Mouse (Mus musculus): ENCODE measurements around the gene Oaz2. TPM values are rescaled to one million over a fixed set of nuclear protein-coding genes. Genes with fewer than 3 reads are reported as not detected.

Gene Oaz2
- polyA plus RNA-seq, 1 experiment = 13.6 TPM

GRCm38 (mm10) chr9:65630631-65631353 is 37.0 kb upstream of the Oaz2 start:
- no peak for TF ChIP-seq GATA1 (IDR thresholded peaks at IDR 0.05; ENCODE audit: low read length)
- TF ChIP-seq TAL1 (IDR thresholded peaks at IDR 0.05; ENCODE audit: low read length) = no peak
- peaks cover 84% of the 10 kb centered on the region for H3K27me3 ChIP-seq (ENCODE audit: control insufficient read depth)
- H3K4me3 ChIP-seq (replicated peaks) = peak overlapping the region; percentile 58
- peaks cover 11% of the 10 kb centered on the region; the same call in 1 of the 2 replicates for H3K9me3 ChIP-seq (ENCODE audit: control insufficient read depth, low read length)
- no peaks in the 10 kb centered on the region for H3K36me3 ChIP-seq (ENCODE audit: control insufficient read depth)
- peaks cover 16% of the 10 kb centered on the region for H3K4me1 ChIP-seq (ENCODE audit: control insufficient read depth)

GRCm38 (mm10) chr9:65631354-65632021 is 36.3 kb upstream of the Oaz2 start:
- TF ChIP-seq GATA1 (IDR thresholded peaks at IDR 0.05; ENCODE audit: low read length) (no peak), TAL1 (IDR thresholded peaks at IDR 0.05; ENCODE audit: low read length) (no peak)
- H3K4me1 ChIP-seq (ENCODE audit: control insufficient read depth) = peaks cover 16% of the 10 kb centered on the region
- H3K36me3 ChIP-seq (ENCODE audit: control insufficient read depth) = no peaks in the 10 kb centered on the region
- H3K9me3 ChIP-seq (ENCODE audit: control insufficient read depth, low read length) = peaks cover 11% of the 10 kb centered on the region; the same call in 1 of the 2 replicates
- peaks cover 77% of the 10 kb centered on the region for H3K27me3 ChIP-seq (ENCODE audit: control insufficient read depth)
- H3K4me3 ChIP-seq (replicated peaks) = peak overlapping the region; percentile 58

DNA sequence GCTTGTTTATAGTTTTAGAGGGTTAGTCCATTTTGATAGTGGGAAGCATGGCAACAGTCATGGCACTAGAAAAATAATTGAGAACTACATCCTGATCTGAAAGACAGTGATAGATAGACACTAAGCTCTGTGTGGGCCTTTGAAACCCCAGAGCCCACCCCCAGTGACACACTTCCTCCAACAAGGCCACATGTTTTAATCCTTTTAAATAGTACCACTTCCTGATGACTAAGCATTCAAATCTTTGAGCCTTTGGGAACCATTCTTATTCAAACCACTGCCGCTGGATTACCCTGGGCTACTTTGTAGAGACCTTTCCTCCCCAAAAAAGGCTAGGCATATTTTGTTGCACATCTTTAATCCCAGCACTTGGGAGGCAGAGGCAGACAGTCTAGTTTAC is 32.0 kb upstream of the Oaz2 start:
- no peaks in the 10 kb centered on the region for H3K36me3 ChIP-seq (ENCODE audit: control insufficient read depth)
- peaks cover 41% of the 10 kb centered on the region for H3K27me3 ChIP-seq (ENCODE audit: control insufficient read depth)
- TF ChIP-seq GATA1 (IDR thresholded peaks at IDR 0.05; ENCODE audit: low read length) (no peak), TAL1 (IDR thresholded peaks at IDR 0.05; ENCODE audit: low read length) (no peak)
- H3K9me3 ChIP-seq (ENCODE audit: control insufficient read depth, low read length) = peaks cover 4% of the 10 kb centered on the region; the same call in 1 of the 2 replicates
- peaks cover 3% of the 10 kb centered on the region for H3K4me1 ChIP-seq (ENCODE audit: control insufficient read depth)
- no peak overlapping the region for H3K4me3 ChIP-seq (replicated peaks)

GRCm38 (mm10) chr9:65636926-65637325 is 30.9 kb upstream of the Oaz2 start:
- H3K4me1 ChIP-seq (ENCODE audit: control insufficient read depth) = no peaks in the 10 kb centered on the region
- peaks cover 33% of the 10 kb centered on the region for H3K27me3 ChIP-seq (ENCODE audit: control insufficient read depth)
- H3K36me3 ChIP-seq (ENCODE audit: control insufficient read depth) = no peaks in the 10 kb centered on the region
- H3K9me3 ChIP-seq (ENCODE audit: control insufficient read depth, low read length) = no peaks in the 10 kb centered on the region
- H3K4me3 ChIP-seq (replicated peaks) = no peak overlapping the region
- TF ChIP-seq GATA1 (IDR thresholded peaks at IDR 0.05; ENCODE audit: low read length) = no peak
- no peak for TF ChIP-seq TAL1 (IDR thresholded peaks at IDR 0.05; ENCODE audit: low read length)

DNA sequence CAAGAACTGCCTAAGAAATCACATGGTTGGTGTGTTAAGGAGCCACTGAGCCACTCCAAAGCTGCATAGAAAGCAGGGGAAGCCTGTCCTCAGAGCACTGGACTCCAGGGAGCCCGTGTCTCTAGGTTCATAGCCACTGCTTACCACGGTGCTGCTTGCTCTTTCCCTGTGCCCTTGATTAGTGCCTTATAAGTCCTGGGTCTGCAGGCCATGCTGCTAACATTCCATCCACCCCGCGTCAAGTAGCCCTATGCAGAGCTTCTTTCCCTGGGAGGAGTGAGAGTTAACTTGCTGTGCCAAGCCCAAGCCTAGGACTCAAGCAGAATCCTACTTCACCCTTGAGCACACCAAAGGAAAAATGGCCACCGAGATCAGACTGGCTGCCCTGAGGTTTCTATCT is 28.7 kb upstream of the Oaz2 start:
- Histone ChIP-seq H3K4me3 (replicated peaks) (no peak overlapping the region), H3K4me1 (ENCODE audit: control insufficient read depth) (no peaks in the 10 kb centered on the region), H3K36me3 (ENCODE audit: control insufficient read depth) (no peaks in the 10 kb centered on the region), H3K9me3 (ENCODE audit: control insufficient read depth, low read length) (no peaks in the 10 kb centered on the region), H3K27me3 (ENCODE audit: control insufficient read depth) (peaks cover 11% of the 10 kb centered on the region)
- TF ChIP-seq GATA1 (IDR thresholded peaks at IDR 0.05; ENCODE audit: low read length) (no peak), TAL1 (IDR thresholded peaks at IDR 0.05; ENCODE audit: low read length) (no peak)

DNA sequence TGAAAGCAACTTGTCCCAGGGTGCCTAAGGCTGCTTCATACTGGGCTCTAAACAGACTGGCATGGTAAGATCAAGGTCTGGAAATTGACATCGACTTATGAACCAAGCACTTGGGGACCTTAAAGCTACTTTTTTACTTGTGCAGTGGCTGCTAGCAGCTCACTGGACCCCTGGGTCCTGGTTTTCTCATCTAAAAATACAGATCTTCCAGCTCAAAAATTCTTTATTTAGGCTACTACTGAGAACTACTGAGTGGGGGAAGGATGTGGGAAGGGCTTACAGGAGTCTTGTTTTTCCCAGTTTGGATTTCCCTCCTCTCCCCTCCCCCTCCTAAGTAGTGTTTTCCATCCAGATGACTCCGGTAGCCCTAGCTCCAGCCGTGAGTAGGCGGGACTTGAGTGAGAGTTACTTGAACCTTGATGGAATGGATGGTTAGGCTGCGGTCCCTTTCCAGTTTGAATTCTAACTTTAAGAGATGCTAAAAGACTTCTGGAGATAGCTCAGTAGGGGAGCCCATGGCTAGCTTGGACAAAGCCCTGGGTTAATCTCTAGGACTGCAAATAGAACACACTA is 26.9 kb upstream of the Oaz2 start:
- peaks cover 9% of the 10 kb centered on the region for H3K27me3 ChIP-seq (ENCODE audit: control insufficient read depth)
- no peaks in the 10 kb centered on the region for H3K36me3 ChIP-seq (ENCODE audit: control insufficient read depth)
- no peaks in the 10 kb centered on the region for H3K4me1 ChIP-seq (ENCODE audit: control insufficient read depth)
- TF ChIP-seq TAL1 (IDR thresholded peaks at IDR 0.05; ENCODE audit: low read length) (no peak), GATA1 (IDR thresholded peaks at IDR 0.05; ENCODE audit: low read length) (no peak)
- no peak overlapping the region for H3K4me3 ChIP-seq (replicated peaks)
- no peaks in the 10 kb centered on the region for H3K9me3 ChIP-seq (ENCODE audit: control insufficient read depth, low read length)

DNA sequence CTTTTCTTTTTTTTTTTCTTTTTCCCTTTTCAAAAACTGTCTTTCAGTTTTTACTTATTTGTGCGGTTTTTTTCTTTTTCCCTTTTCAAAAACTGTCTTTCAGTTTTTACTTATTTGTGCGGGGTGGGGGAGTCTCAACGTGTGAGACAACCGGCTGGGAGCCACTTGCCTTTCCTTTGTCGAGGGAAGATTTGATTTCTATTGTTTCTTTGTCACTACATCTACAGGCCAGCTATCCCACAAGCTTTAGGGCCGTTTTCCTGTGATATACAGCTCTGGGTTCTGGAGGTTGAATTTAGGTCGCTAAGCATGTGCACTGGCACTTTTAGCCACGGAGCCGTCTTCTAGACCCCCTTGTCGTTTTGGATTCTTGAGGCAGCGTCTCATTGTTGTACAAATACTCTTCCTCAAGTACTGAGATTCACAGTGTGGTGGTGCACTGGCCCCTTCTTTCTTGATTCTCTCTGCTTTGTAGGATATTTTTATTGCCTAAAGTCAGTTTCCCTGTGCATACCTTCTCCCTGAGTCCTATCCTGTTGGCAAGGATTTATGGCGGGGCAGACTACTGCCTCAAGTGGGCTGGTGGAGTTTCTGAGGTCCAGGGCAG is 26.3 kb upstream of the Oaz2 start:
- H3K9me3 ChIP-seq (ENCODE audit: control insufficient read depth, low read length) = no peaks in the 10 kb centered on the region
- no peak overlapping the region for H3K4me3 ChIP-seq (replicated peaks)
- H3K36me3 ChIP-seq (ENCODE audit: control insufficient read depth) = no peaks in the 10 kb centered on the region
- no peak for TF ChIP-seq GATA1 (IDR thresholded peaks at IDR 0.05; ENCODE audit: low read length)
- TF ChIP-seq TAL1 (IDR thresholded peaks at IDR 0.05; ENCODE audit: low read length) = no peak
- H3K27me3 ChIP-seq (ENCODE audit: control insufficient read depth) = peaks cover 9% of the 10 kb centered on the region
- no peaks in the 10 kb centered on the region for H3K4me1 ChIP-seq (ENCODE audit: control insufficient read depth)

DNA sequence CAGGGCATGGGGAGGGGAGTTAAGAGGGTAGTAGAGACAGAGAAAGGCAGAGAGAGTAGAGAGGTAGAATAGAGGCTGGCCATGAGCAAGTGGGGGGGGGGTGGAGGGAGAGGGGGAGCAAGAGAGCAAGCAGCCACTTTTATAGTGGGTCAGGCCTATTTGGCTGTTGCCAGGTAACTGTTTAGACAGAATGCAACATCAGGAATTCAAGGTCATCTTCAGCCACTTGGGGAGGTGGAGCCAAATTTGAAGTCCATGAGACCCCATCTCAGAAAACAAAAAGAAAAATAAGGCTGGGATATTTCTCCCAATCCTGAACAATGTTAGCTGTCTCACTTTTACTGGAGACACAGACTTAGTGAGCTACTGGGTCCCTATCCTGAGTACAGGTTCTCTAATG is 25.3 kb upstream of the Oaz2 start:
- Histone ChIP-seq H3K36me3 (ENCODE audit: control insufficient read depth) (no peaks in the 10 kb centered on the region), H3K27me3 (ENCODE audit: control insufficient read depth) (peaks cover 9% of the 10 kb centered on the region), H3K4me3 (replicated peaks) (no peak overlapping the region), H3K4me1 (ENCODE audit: control insufficient read depth) (no peaks in the 10 kb centered on the region), H3K9me3 (ENCODE audit: control insufficient read depth, low read length) (no peaks in the 10 kb centered on the region)
- TF ChIP-seq GATA1 (IDR thresholded peaks at IDR 0.05; ENCODE audit: low read length) = no peak
- no peak for TF ChIP-seq TAL1 (IDR thresholded peaks at IDR 0.05; ENCODE audit: low read length)

DNA sequence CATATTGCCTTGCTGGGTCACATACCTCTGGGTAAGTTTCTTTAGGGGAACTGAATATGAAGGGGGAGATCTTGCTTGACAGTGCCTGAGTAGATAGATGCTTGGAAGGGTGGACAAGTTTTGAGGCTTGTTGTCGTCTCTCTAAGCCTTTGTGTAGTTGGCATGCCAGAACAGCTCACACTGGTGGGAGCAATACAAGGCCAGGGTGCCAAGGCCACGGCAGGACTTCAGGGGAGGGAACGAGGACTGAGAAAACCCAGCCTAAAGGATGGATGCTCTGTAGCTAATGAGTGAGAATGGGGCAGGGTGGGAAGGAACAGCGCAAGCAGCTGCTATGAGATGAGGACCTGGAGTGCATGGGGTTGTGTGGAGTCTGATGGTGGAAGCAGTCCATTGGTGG is 22.8 kb upstream of the Oaz2 start:
- Histone ChIP-seq H3K9me3 (ENCODE audit: control insufficient read depth, low read length) (no peaks in the 10 kb centered on the region), H3K4me3 (replicated peaks) (no peak overlapping the region), H3K4me1 (ENCODE audit: control insufficient read depth) (no peaks in the 10 kb centered on the region), H3K36me3 (ENCODE audit: control insufficient read depth) (no peaks in the 10 kb centered on the region), H3K27me3 (ENCODE audit: control insufficient read depth) (peaks cover 6% of the 10 kb centered on the region; the same call in 1 of the 2 replicates)
- TF ChIP-seq GATA1 (IDR thresholded peaks at IDR 0.05; ENCODE audit: low read length) (no peak), TAL1 (IDR thresholded peaks at IDR 0.05; ENCODE audit: low read length) (no peak)
